Mouse (Mus musculus): ENCODE measurements around the gene Jarid2.
A peak's percentile ranks its signal among the peaks of the same experiment; 100 is the strongest.
"Not testable (repeated sequence)": the region's sequence is repeated elsewhere in the genome, so short reads cannot be mapped to it uniquely, and the experiment has no call there.

Jarid2 gene

DNA sequence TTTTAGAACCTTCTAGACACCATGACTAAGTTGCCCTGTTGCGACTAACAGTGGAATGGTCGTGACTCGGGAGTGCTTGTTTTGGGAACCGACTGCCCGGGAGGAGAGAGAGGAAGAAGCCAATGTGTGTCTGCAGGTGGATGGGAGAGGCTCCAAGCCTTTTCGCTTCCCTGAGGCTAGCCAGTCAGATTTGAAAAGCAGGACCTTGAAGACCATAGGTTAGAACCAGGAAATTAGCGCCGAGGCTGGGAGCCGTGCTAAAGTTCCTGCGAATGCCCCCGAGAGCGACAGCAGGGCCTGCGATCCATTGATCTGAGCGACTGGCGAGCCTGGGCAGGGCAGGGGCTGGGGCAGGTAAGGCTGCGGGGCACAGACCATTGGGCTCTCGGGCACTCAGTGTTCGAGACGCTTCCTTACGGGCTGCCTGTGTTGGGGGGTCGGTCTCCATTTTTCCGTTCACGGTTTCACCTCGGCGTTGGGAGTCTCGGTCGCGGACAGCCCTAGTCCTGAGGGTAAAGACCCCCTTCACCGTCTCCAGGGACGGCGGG, at the start of gene Jarid2:
Gene Jarid2, plus strand, starts transcription at position 51 of the 548 bp plus-strand sequence.
- peak; percentile 59 for DNase-seq (ENCODE audit: low read depth, low spot score)

- peak; percentile 20 for DNase-seq (ENCODE audit: low read depth, low spot score)
These were observed 48.2 kb upstream of the Jarid2 start for GRCm38 (mm10) chr13:44681051-44681450.

GRCm38 (mm10) chr13:44688140-44688539, 41.1 kb upstream of the Jarid2 start:
- no peak for DNase-seq (ENCODE audit: low read depth, low spot score)

- DNase-seq (ENCODE audit: low read depth, low spot score), result no peak
These were observed 31.6 kb upstream of the Jarid2 start for GRCm38 (mm10) chr13:44697628-44698027.

GRCm38 (mm10) chr13:44704036-44704801, 25.1 kb upstream of the Jarid2 start:
- peak; percentile 66 for DNase-seq (ENCODE audit: low read depth, low spot score)

- no peak for DNase-seq (ENCODE audit: low read depth, low spot score)
These were observed 24.1 kb upstream of the Jarid2 start for GRCm38 (mm10) chr13:44705031-44705742.

- DNase-seq (ENCODE audit: low read depth, low spot score), result no peak
These were observed 23.6 kb upstream of the Jarid2 start for GRCm38 (mm10) chr13:44705743-44706044.

DNA sequence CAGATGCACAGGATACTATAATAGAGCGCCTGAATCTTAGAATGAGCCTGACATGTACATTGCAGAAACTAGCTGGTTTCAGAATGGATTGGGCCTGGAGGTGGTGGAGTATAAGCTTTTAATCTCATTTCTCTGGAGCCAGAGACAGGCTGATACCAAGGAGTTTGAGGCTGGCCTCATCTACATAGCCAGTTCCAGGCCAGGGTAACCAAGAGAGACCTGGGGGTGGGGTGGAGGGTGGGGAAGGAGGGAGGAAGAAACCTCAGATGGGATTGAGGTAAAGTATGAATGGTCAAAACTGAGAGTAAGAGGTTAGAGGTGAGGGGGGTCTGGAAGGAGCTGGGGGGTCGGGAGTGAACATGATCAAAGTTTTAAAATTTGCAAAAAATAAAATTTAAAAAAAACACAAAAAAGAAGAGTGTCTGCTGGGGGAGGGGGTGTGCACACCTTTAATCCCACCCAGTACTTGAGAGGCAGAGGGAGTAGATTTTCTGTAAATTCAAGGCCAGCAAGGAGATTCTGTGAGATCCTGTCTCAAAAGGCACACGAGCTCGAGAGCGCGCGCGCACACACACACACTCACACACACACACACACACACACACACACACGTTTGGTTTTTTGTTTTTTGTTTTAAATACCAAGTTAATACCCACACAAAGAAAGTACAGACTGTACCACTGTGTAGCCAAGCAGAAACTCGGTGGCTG, 22.9 kb upstream of the Jarid2 start:
- DNase-seq (ENCODE audit: low read depth, low spot score), result no peak

DNA sequence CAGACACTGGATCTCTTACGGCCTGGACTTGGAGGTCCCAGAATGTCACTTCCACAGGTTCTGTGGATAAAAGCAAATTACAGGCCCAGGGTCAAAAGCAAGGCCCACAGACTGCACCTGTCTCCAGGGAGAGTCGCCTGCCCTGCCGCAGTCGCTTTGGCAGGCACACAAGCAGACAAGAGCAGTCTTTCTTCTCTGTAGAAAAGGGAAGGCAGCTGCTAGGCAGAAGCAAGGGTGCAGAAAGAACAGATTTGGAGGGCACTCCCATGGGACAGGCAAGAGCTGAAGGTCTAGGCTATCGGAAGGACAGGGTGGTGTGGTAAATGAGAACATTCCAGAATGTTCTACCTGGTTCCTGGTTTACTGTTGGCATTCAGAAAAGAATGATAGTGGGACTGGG, 22.1 kb upstream of the Jarid2 start:
- no peak for DNase-seq (ENCODE audit: low read depth, low spot score)

DNA sequence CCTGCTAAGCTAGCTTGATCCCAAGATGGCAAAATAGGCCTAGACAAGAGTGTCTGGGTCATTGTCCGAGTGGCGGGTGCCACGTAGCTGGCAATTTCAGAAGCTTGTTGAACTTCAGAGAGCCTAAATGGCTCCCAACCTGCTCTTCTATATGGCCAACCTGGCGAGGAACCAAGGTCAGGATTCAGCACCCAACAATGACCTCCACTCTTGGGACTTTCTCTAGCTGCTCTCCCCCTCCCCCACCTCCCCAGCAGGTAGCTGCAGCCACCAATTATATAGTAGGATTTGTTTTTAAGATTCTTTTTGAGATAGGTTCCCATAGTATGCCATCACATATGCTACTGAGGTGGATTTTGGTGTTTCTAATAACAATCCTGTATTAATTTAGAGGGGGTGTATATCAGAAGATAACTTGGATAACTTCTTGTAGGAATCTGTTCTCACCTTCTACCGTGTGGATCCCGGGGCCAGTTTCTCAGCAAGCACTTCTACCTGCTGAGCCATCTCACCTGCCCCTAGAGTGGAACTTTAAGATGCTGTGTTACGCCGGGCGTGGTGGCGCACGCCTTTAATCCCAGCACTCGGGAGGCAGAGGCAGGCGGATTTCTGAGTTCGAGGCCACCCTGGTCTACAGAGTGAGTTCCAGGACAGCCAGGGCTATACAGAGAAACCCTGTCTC, 20.8 kb upstream of the Jarid2 start:
- DNase-seq (ENCODE audit: low read depth, low spot score), result no peak

DNA sequence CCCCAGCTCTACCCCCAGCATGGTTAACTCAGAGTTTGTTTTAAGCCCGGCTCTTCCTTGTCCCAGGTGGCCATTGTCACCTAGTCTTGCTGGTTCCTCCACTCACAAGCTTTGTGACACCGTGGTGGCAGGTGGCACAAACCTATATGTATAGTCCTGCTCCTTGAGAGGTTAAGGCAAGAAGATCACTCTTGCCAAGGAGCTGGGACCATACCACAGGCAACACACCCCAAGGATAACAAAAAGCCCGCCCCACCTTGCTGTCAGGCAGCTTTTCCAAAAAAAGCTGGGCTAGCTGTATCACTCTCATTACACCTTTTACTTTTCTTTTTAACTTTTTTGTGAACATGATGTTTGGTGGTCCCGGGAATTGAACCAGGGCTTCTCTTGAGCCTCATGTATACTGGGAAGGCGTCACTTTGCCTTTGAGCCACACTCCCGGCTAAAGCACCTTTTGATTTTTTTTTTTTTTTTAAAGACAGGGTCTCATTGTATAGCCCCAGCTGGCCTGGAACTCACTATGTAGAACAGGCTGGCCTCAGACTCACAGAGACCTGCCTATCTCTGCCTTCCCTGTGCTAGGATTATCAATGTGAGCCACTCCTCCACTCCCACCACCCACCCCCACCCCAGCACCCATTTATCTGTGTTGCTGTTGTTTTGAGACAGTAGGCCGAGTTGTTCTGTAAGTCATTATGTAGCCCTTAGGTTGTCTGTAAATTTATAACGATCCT, 19.4 kb upstream of the Jarid2 start:
- DNase-seq (ENCODE audit: low read depth, low spot score), result no peak

DNA sequence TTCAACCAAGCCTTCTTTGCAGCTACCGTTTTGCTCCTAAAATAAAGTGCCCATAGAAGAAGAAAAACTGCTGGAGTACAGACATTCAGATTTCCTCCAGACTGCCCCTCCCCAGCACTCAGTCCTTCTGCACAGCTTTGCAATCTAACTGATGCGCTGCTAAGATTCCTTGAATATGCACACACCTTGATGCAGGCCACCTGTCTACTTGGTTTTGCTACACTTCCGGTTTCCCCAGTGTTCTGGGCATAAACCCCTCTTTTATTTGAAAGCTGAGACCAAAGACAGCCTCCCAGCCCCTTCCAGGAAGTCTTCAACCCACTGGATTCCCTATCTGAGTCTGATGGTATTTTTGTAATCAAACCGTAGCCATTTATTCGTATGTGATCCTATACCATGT, 18.2 kb upstream of the Jarid2 start:
- DNase-seq (ENCODE audit: low read depth, low spot score), result no peak

DNA sequence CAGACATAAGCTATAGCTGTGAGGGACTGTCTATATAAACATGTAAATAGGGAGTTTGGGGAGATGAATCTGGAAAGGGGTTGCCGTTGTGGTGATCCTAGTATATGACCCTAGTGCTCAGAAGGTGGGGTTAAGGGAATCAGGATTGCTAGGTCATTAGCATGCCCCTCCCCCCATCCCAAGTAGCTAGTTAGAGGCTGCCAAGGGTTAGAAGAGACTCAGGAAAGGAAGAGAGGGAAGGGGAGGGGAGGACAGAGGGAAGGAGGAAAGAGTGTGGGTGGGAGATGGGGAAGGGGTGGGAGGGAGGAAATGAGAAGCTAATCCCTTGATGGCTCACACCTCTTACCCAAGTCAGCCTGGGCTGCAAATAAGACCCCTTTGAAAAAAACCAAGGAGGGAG, 17.4 kb upstream of the Jarid2 start:
- no peak for DNase-seq (ENCODE audit: low read depth, low spot score)

DNA sequence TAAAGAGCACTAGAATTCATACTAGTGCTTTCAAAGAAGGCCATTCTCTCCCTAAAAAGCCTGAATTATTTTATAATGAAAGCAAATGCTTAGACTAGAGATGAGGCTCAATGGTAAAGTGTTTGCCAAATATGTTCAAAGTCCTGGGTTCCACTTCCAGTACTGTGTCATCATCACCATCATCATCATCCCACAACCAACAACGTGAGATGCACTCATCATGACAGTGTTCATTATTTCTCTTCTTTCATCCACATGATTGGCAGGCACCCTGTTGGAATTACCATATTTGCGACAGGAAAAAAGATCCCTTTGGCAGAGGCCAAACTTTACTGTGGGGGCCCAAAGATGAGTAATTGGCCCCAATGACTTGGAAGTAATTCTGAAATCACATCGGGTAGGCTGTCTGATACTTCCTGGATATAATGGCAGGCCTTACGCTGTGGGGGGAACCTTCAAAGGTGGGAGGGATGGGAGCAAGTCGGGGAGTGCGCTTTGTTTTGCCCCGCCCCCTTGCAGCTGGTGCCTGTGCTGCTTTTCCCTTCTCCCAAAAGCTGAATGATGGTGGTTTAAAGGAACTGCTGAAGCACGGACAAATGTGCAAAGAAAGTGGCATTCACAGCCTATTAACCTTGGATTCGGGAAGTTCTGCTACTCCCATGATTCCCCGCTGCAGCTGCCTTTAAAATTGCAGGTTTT, 13.9 kb upstream of the Jarid2 start:
- DNase-seq (ENCODE audit: low read depth, low spot score), result no peak

DNA sequence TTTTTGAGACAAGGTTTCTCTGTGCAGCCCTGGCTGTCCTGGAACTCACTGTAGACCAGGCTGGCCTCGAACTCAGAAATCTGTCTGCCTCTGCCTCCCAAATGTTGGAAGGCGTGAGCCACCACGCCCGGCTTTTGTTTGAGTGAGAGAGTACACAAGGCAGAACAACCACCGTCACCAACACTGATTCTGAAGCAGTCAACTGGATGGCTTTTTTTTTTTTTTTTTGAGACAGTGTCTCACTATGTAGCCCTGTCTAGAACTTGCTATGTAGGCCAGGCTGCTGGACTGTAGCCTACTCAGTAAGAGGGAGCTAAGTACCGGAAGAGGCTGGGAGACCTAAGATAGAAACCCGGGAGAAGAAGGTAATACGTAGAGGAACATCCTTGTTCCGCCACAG, 11.4 kb upstream of the Jarid2 start:
- no peak for DNase-seq (ENCODE audit: low read depth, low spot score)

DNA sequence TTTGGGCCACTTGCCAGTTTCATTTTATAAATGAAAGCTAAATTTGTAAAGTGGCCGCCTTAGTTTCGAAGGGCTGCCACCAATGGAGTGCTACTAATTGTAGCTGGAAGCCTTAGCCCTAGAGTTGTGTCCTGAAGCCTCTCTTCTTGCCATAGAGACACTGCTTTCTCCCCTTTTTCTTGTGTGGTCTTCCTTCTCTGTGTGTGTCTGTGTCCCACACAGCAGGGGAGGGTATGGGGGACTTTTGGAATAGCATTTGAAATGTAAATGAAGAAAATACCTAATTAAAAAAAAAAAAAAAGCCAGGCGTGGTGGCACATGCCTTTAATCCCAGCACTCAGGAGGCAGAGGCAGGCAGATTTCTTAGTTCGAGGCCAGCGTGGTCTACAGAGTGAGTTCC, 10.8 kb upstream of the Jarid2 start:
- not testable (repeated sequence) for DNase-seq (ENCODE audit: low read depth, low spot score)

GRCm38 (mm10) chr13:44720094-44720493, 9.2 kb upstream of the Jarid2 start:
- DNase-seq (ENCODE audit: low read depth, low spot score), result no peak

GRCm38 (mm10) chr13:44721891-44722547, 7.3 kb upstream of the Jarid2 start:
- DNase-seq (ENCODE audit: low read depth, low spot score), result no peak

DNA sequence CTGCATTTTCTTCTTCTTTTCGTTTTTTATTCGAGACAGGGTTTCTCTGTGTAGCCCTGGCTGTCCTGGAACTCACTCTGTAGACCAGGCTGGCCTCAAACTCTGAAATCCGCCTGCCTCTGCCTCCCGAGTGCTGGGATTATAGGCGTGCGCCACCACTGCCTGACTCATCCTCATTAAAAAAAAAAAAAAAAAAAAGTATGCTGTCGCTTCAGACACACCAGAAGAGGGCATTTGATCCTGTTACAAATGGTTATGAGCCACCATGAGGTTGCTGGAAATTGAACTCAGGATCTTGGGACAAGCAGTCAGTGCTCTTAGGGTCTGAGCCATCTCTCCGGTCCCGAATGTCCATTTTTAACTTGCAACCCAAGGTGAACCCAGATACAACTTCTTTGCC, 5.8 kb upstream of the Jarid2 start:
- DNase-seq (ENCODE audit: low read depth, low spot score), result not testable (repeated sequence)

Data from brain, adult 2 months (tissue).